Mouse (Mus musculus): ENCODE data around the gene Socs7. TPM values are rescaled to one million over a fixed set of nuclear protein-coding genes. Genes with fewer than 3 reads are reported as not detected.

The Socs7 gene
- polyA plus RNA-seq, 1 experiment from 2014 or later = 1.1 TPM

GRCm38 (mm10) chr11:97393658-97394057, 31.3 kb downstream of the Socs7 start:
- Histone ChIP-seq H3K9ac (no peak overlapping the region), H3K27me3 (no peaks in the 10 kb centered on the region), H3K9me3 (replicated peaks) (no peaks in the 10 kb centered on the region), H3K27ac (replicated peaks) (no peak overlapping the region), H3K4me1 (replicated peaks) (no peaks in the 10 kb centered on the region), H3K4me2 (no peak overlapping the region), H3K4me3 (replicated peaks) (no peak overlapping the region), H3K36me3 (replicated peaks) (peaks cover 45% of the 10 kb centered on the region)
- WGBS (ENCODE audit: insufficient replicate concordance) = 49% methylated on average over 11 of the region's 11 CpGs
- ATAC-seq (ENCODE audit: insufficient read depth) = no peak

GRCm38 (mm10) chr11:97394146-97394545, 31.8 kb downstream of the Socs7 start:
- WGBS (ENCODE audit: insufficient replicate concordance) = 49% methylated on average over 11 of the region's 11 CpGs

GRCm38 (mm10) chr11:97398506-97398905, 36.2 kb downstream of the Socs7 start:
- Histone ChIP-seq H3K9ac (no peak overlapping the region), H3K27me3 (peaks cover 16% of the 10 kb centered on the region), H3K27ac (replicated peaks) (no peak overlapping the region), H3K4me3 (replicated peaks) (no peak overlapping the region), H3K4me1 (replicated peaks) (peaks cover 9% of the 10 kb centered on the region), H3K9me3 (replicated peaks) (no peaks in the 10 kb centered on the region), H3K4me2 (no peak overlapping the region), H3K36me3 (replicated peaks) (peaks cover 6% of the 10 kb centered on the region)
- 79% methylated on average over 2 of the region's 2 CpGs for WGBS (ENCODE audit: insufficient replicate concordance)
- no peak for ATAC-seq (ENCODE audit: insufficient read depth)

More at GRCm38 (mm10) chr11:97394146-97394545, 31.8 kb downstream of the Socs7 start:
- H3K27ac ChIP-seq (replicated peaks) = no peak overlapping the region
- no peaks in the 10 kb centered on the region for H3K9me3 ChIP-seq (replicated peaks)
- H3K4me1 ChIP-seq (replicated peaks) = no peaks in the 10 kb centered on the region
- no peaks in the 10 kb centered on the region for H3K27me3 ChIP-seq
- H3K9ac ChIP-seq = no peak overlapping the region
- no peak overlapping the region for H3K4me3 ChIP-seq (replicated peaks)
- peak; percentile 25; the same call in 1 of the 2 replicates for ATAC-seq (ENCODE audit: insufficient read depth)
- H3K4me2 ChIP-seq = no peak overlapping the region
- H3K36me3 ChIP-seq (replicated peaks) = peaks cover 40% of the 10 kb centered on the region

- Histone ChIP-seq H3K4me3 (replicated peaks) (peak overlapping the region; percentile 42), H3K27ac (replicated peaks) (no peak overlapping the region), H3K4me2 (peak overlapping the region; percentile 77), H3K36me3 (replicated peaks) (no peaks in the 10 kb centered on the region), H3K4me1 (replicated peaks) (peaks cover 20% of the 10 kb centered on the region), H3K9ac (0 out of 2 replicates have a peak overlapping the region, but pooled peaks have one; percentile 15), H3K9me3 (replicated peaks) (no peaks in the 10 kb centered on the region), H3K27me3 (peaks cover 32% of the 10 kb centered on the region)
- ATAC-seq (ENCODE audit: insufficient read depth) = peak; percentile 38; the same call in 1 of the 2 replicates
- 5% methylated on average over 23 of the region's 23 CpGs for WGBS (ENCODE audit: insufficient replicate concordance)
Measured at GRCm38 (mm10) chr11:97399958-97400710, 37.8 kb downstream of the Socs7 start.

- ATAC-seq (ENCODE audit: insufficient read depth) = no peak
- peaks cover 42% of the 10 kb centered on the region for H3K27me3 ChIP-seq
Measured at GRCm38 (mm10) chr11:97401082-97401481, 38.7 kb downstream of the Socs7 start.

GRCm38 (mm10) chr11:97401686-97402435, 39.5 kb downstream of the Socs7 start:
- Histone ChIP-seq H3K4me2 (no peak overlapping the region), H3K36me3 (replicated peaks) (no peaks in the 10 kb centered on the region), H3K27ac (replicated peaks) (no peak overlapping the region), H3K9me3 (replicated peaks) (no peaks in the 10 kb centered on the region), H3K4me3 (replicated peaks) (no peak overlapping the region), H3K27me3 (peaks cover 50% of the 10 kb centered on the region), H3K9ac (no peak overlapping the region), H3K4me1 (replicated peaks) (peaks cover 32% of the 10 kb centered on the region)
- 50% methylated on average over 3 of the region's 3 CpGs for WGBS (ENCODE audit: insufficient replicate concordance)
- no peak for ATAC-seq (ENCODE audit: insufficient read depth)

More at GRCm38 (mm10) chr11:97401082-97401481, 38.7 kb downstream of the Socs7 start:
- no peaks in the 10 kb centered on the region for H3K36me3 ChIP-seq (replicated peaks)
- H3K9ac ChIP-seq = no peak overlapping the region
- H3K9me3 ChIP-seq (replicated peaks) = no peaks in the 10 kb centered on the region
- 23% methylated on average over 6 of the region's 6 CpGs for WGBS (ENCODE audit: insufficient replicate concordance)
- H3K4me3 ChIP-seq (replicated peaks) = no peak overlapping the region
- H3K4me1 ChIP-seq (replicated peaks) = peaks cover 30% of the 10 kb centered on the region
- no peak overlapping the region for H3K27ac ChIP-seq (replicated peaks)
- no peak overlapping the region for H3K4me2 ChIP-seq

- H3K27ac ChIP-seq (replicated peaks) = no peak overlapping the region
- H3K4me2 ChIP-seq = no peak overlapping the region
- no peaks in the 10 kb centered on the region for H3K36me3 ChIP-seq (replicated peaks)
- no peak for ATAC-seq (ENCODE audit: insufficient read depth)
- H3K9ac ChIP-seq = no peak overlapping the region
- peaks cover 58% of the 10 kb centered on the region for H3K27me3 ChIP-seq
- no peaks in the 10 kb centered on the region for H3K9me3 ChIP-seq (replicated peaks)
- WGBS (ENCODE audit: insufficient replicate concordance) = 37% methylated on average over 2 of the region's 2 CpGs
- no peak overlapping the region for H3K4me3 ChIP-seq (replicated peaks)
- peaks cover 32% of the 10 kb centered on the region for H3K4me1 ChIP-seq (replicated peaks)
Measured at GRCm38 (mm10) chr11:97402746-97403145, 40.4 kb downstream of the Socs7 start.

- H3K9ac ChIP-seq = no peak overlapping the region
- no peak for ATAC-seq (ENCODE audit: insufficient read depth)
- no peak overlapping the region for H3K27ac ChIP-seq (replicated peaks)
- H3K27me3 ChIP-seq = peaks cover 62% of the 10 kb centered on the region
- H3K4me2 ChIP-seq = peak overlapping the region; percentile 96
- H3K9me3 ChIP-seq (replicated peaks) = no peaks in the 10 kb centered on the region
- WGBS (ENCODE audit: insufficient replicate concordance) = 46% methylated on average over 8 of the region's 8 CpGs
- H3K4me3 ChIP-seq (replicated peaks) = peak overlapping the region; percentile 59; the same call in 1 of the 2 replicates
- H3K36me3 ChIP-seq (replicated peaks) = no peaks in the 10 kb centered on the region
- H3K4me1 ChIP-seq (replicated peaks) = peaks cover 35% of the 10 kb centered on the region
Measured at GRCm38 (mm10) chr11:97403614-97404183, 41.3 kb downstream of the Socs7 start.

GRCm38 (mm10) chr11:97404184-97404760, 41.9 kb downstream of the Socs7 start:
- no peaks in the 10 kb centered on the region for H3K36me3 ChIP-seq (replicated peaks)
- H3K4me3 ChIP-seq (replicated peaks) = peak overlapping the region; percentile 59
- H3K27ac ChIP-seq (replicated peaks) = no peak overlapping the region
- no peaks in the 10 kb centered on the region for H3K9me3 ChIP-seq (replicated peaks)
- peaks cover 35% of the 10 kb centered on the region for H3K4me1 ChIP-seq (replicated peaks)
- H3K9ac ChIP-seq = peak overlapping the region; percentile 23; the same call in 1 of the 2 replicates
- peaks cover 62% of the 10 kb centered on the region for H3K27me3 ChIP-seq
- WGBS (ENCODE audit: insufficient replicate concordance) = under 1% methylated on average over 49 of the region's 61 CpGs
- H3K4me2 ChIP-seq = peak overlapping the region; percentile 96
- ATAC-seq (ENCODE audit: insufficient read depth) = peak; percentile 40

GRCm38 (mm10) chr11:97404761-97405190, 42.4 kb downstream of the Socs7 start:
- Histone ChIP-seq H3K9ac (peak overlapping the region; percentile 23; the same call in 1 of the 2 replicates), H3K27me3 (peaks cover 62% of the 10 kb centered on the region)

More at GRCm38 (mm10) chr11:97404761-97405190, 42.4 kb downstream of the Socs7 start:
- WGBS (ENCODE audit: insufficient replicate concordance) = 3% methylated on average over 11 of the region's 11 CpGs
- H3K4me3 ChIP-seq (replicated peaks) = peak overlapping the region; percentile 59
- no peak for ATAC-seq (ENCODE audit: insufficient read depth)
- peaks cover 35% of the 10 kb centered on the region for H3K4me1 ChIP-seq (replicated peaks)
- H3K4me2 ChIP-seq = peak overlapping the region; percentile 96
- no peaks in the 10 kb centered on the region for H3K9me3 ChIP-seq (replicated peaks)
- H3K36me3 ChIP-seq (replicated peaks) = no peaks in the 10 kb centered on the region
- no peak overlapping the region for H3K27ac ChIP-seq (replicated peaks)

Data from liver, embryonic 15.5 days (tissue).